11 mouse cellular contexts compared by ENCODE assay signal in the genomic region with DNA sequence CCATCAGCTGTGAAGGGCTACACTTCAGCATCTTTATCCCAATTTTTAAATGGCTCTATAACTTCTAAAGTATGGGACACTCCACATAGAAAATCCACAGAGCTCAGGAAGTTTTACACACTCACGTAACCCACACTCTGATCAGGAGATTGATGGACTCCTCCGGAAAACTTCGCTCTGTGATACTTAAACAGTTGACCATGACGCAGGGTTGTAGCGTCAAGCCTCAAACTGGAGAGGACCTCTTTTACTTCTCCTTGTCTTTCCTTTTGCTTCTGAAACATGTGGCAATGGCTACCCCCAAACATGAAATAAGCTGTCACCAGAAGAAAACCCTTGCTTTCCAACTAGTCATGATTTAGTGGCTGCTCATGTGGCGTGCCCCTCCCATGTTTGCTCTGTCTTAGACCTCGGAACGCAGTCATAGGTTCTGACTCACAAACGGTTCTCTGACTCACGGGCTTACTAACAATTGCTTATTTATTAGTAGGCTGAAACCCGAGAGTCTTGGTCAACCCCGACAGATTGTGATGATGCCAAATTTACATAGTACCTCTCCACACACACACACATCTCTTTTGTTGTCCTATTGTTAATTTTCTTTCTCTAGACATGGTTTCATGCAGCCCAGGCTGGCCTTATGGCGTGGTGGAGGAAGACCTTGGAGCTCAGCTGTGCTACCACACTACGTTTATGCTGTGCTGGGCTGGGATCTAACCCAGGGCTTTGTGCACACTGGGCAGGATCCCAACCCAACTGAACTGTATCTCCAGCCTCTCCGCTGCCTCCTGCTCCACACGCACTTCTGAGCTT. TPM values are rescaled to one million over a fixed set of nuclear protein-coding genes. Genes with fewer than 3 reads are reported as not detected.
A peak's percentile ranks its signal among the peaks of the same experiment; 100 is the strongest.
DNase-seq lines count a peak whose midpoint lies in the region; ATAC-seq lines count a peak whose summit lies in the region.
"Had no signal": no experiment of that assay in that cellular context is flagged by ENCODE, and none has a peak within 500 bp of the region (broad histone marks: within the 10 kb centered on the region; RNA-seq: fewer than 3 reads in every experiment).

No protein-coding gene starts in this region.

- 89% methylated on average over 16 of the region's 16 CpGs for WGBS in heart, embryonic 10.5 days

- H3K9me3 ChIP-seq in heart, embryonic 10.5 days: no peaks in the 10 kb centered on the region
- H3K9me3 ChIP-seq: embryonic facial prominence, embryonic 12.5 days; hindbrain, embryonic 12.5 days had no signal

- peaks cover 27% of the 10 kb centered on the region for H3K4me1 ChIP-seq in heart, embryonic 10.5 days

- ATAC-seq in granulocyte monocyte progenitor cell, adult 5-6 weeks (replicated peaks; ENCODE audit: poor library complexity, severe bottlenecking): peak; percentile 26

- H3K36me3 ChIP-seq in heart, embryonic 10.5 days: peaks cover 9% of the 10 kb centered on the region; the same call in 1 of the 2 replicates

- no peak overlapping the region for H3K27ac ChIP-seq in heart, embryonic 10.5 days
- H3K27ac ChIP-seq: embryonic facial prominence, embryonic 12.5 days; hindbrain, embryonic 12.5 days had no signal

- no peak overlapping the region for H3K4me3 ChIP-seq in heart, embryonic 10.5 days
- H3K4me3 ChIP-seq: embryonic facial prominence, embryonic 12.5 days; hindbrain, embryonic 12.5 days had no signal

- DNase-seq in 3134 (ENCODE audit: extremely low read depth, insufficient read length, low spot score): peak; percentile 85
- DNase-seq in 3T3-L1 (ENCODE audit: low read depth, low spot score): peak; percentile 99
- peak; percentile 77 to 80 for DNase-seq in adrenal gland, postnatal 36 days
- DNase-seq in heart, embryonic 10.5 days (ENCODE audit: low spot score): no peak
- DNase-seq in layer of hippocampus, postnatal 36 days: no peak
- DNase-seq in kidney, postnatal 4 days: no peak
- DNase-seq: lung, adult 2 months; spleen, adult 18-20 months had no signal

- no peaks in the 10 kb centered on the region for H3K27me3 ChIP-seq in heart, embryonic 10.5 days (ENCODE audit: insufficient read depth, poor library complexity, severe bottlenecking)
- H3K27me3 ChIP-seq: embryonic facial prominence, embryonic 12.5 days; hindbrain, embryonic 12.5 days had no signal

RNA-seq across cellular contexts. Expression of gene Btg1, which starts 11.5 kb away (rescaled TPM):
- total RNA-seq in adrenal gland, postnatal 36 days (2021): 100 to 1,000 TPM; 131 to 248 TPM
- total RNA-seq in granulocyte monocyte progenitor cell, adult 5-6 weeks (2014; fragmentation: Nextera tagmentation): 19.0 and 20.0 TPM in 2 replicates
- total RNA-seq in granulocyte monocyte progenitor cell, adult 5-6 weeks (2017): 31.1 and 32.4 TPM in 2 replicates
- 23.3 and 24.2 TPM in 2 replicates for polyA plus RNA-seq in heart, embryonic 10.5 days (2016; fragmentation: Nextera tagmentation; extraction: Ambion mirVana)
- total RNA-seq in layer of hippocampus, postnatal 36 days (2021): 10 to 100 TPM; 50.4 to 52.1 TPM

Comparison
In these comparisons a context has a peak if more than half of its experiments do, and no peak if none do; other contexts are left out.
1. DNase-seq: peak in 3134 (single experiment), 3T3-L1 (single experiment) and adrenal gland, postnatal 36 days (2 of 2); none in heart, embryonic 10.5 days (single experiment), layer of hippocampus, postnatal 36 days (0 of 2) and kidney, postnatal 4 days (0 of 2).